Mouse (Mus musculus) liver, postnatal 0 days (tissue): ENCODE measurements around the gene Poc1a. TPM values are rescaled to one million over a fixed set of nuclear protein-coding genes. Genes with fewer than 3 reads are reported as not detected.

ENCODE experiments used
- ATAC-seq: fragments of 200-750 bp; cut with Nextera tagmentation; 2 replicates; pipeline ENCODE4 v1.8.0; 2017; ENCODE audit warnings: mild to moderate bottlenecking, moderate library complexity
- DNase-seq: peaks from one replicate; pipeline ENCODE4 v3.0.0-alpha.2; 2016
- H3K27ac ChIP-seq: fragments of 300-500 bp; sonication (generic); 2 replicates; pipeline ENCODE4 v1.5.1; 2014; ENCODE audit warnings: antibody characterized with exemption, moderate library complexity, mild to moderate bottlenecking, low read depth
- H3K27me3 ChIP-seq: fragments of 300-500 bp; sonication (generic); 2 replicates; pipeline ENCODE4 v1.6.1; 2014; ENCODE audit warnings: low read length, control low read depth, mixed read lengths; ENCODE audit not compliant: insufficient read depth
- H3K36me3 ChIP-seq: fragments of 300-500 bp; sonication (generic); replicated peaks from 2 replicates; pipeline ENCODE4 v1.6.1; 2014; ENCODE audit warnings: mild to moderate bottlenecking, control low read depth, low read length, moderate library complexity, mixed read lengths; ENCODE audit not compliant: insufficient read depth
- H3K4me1 ChIP-seq: fragments of 300-500 bp; sonication (generic); 2 replicates; pipeline ENCODE4 v1.6.1; 2014; ENCODE audit warnings: antibody characterized with exemption, mild to moderate bottlenecking, control low read depth; ENCODE audit not compliant: insufficient read depth
- H3K4me2 ChIP-seq: fragments of 300-500 bp; sonication (generic); 2 replicates; pipeline ENCODE4 v1.6.1; 2014; ENCODE audit warnings: low read depth, mild to moderate bottlenecking, low read length, moderate library complexity, mixed read lengths
- H3K4me3 ChIP-seq: fragments of 300-500 bp; sonication (generic); 2 replicates; pipeline ENCODE4 v1.5.1; 2014; ENCODE audit warnings: low read depth, low read length
- H3K9ac ChIP-seq: fragments of 300-500 bp; sonication (generic); replicated peaks from 2 replicates; pipeline ENCODE4 v1.6.1; 2014; ENCODE audit warnings: mild to moderate bottlenecking, moderate library complexity
- H3K9me3 ChIP-seq: fragments of 300-500 bp; sonication (generic); 2 replicates; pipeline ENCODE4 v1.6.1; 2016; ENCODE audit warnings: mild to moderate bottlenecking, control low read depth, low read length, mixed read lengths
- CTCF ChIP-seq: sonication (generic); IDR thresholded peaks from 2 replicates; pipeline ENCODE4 v1.5.1; 2016; ENCODE audit warnings: antibody characterized with exemption, low read depth
- EP300 ChIP-seq: IDR thresholded peaks from 2 replicates; pipeline ENCODE4 v1.6.1; 2016; ENCODE audit warnings: antibody characterized with exemption, low read depth, mild to moderate bottlenecking
- WGBS: fragments of 180-500 bp; shearing (Covaris S2); extraction: QIAGEN DNeasy Blood & Tissue Kit; methylation state at CpG from one replicate; pipeline ENCODE4 v1.1.7; 2014; ENCODE audit not compliant: insufficient replicate concordance; 5-methylcytosine and 5-hydroxymethylcytosine counted together
- polyA plus RNA-seq: library from polyadenylated mRNA; unstranded; fragments of >200 nt; fragmentation: Nextera tagmentation; extraction: Ambion mirVana; gene quantifications from 2 replicates; pipeline ENCODE4 v1.2.1, GENCODE M21; 2015

The Poc1a gene
- polyA plus RNA-seq, 1 experiment from 2014 or later: 14.5 TPM

GRCm38 (mm10) chr9:106332746-106333145 is 51.9 kb downstream of the Poc1a start:
- DNase-seq: no peak
- H3K4me1 ChIP-seq: no peaks in the 10 kb centered on the region
- H3K27ac ChIP-seq: no peak overlapping the region
- H3K4me3 ChIP-seq: no peak overlapping the region
- no peak overlapping the region for H3K4me2 ChIP-seq
- TF ChIP-seq CTCF (no peak), EP300 (no peak)
- H3K9me3 ChIP-seq: no peaks in the 10 kb centered on the region
- H3K27me3 ChIP-seq: no peaks in the 10 kb centered on the region
- WGBS: 44% methylated on average over 3 of the region's 3 CpGs
- ATAC-seq: no peak
- H3K36me3 ChIP-seq: no peaks in the 10 kb centered on the region
- H3K9ac ChIP-seq: no peak overlapping the region

- WGBS: 87% methylated on average over 9 of the region's 9 CpGs
- Histone ChIP-seq H3K9me3 (no peaks in the 10 kb centered on the region), H3K9ac (no peak overlapping the region), H3K36me3 (no peaks in the 10 kb centered on the region), H3K4me2 (no peak overlapping the region), H3K4me1 (no peaks in the 10 kb centered on the region), H3K27me3 (no peaks in the 10 kb centered on the region), H3K27ac (no peak overlapping the region), H3K4me3 (no peak overlapping the region)
- no peak for ATAC-seq
- no peak for DNase-seq
- TF ChIP-seq CTCF: no peak
- no peak for TF ChIP-seq EP300
Observed at GRCm38 (mm10) chr9:106337620-106338019, 56.8 kb downstream of the Poc1a start.

GRCm38 (mm10) chr9:106338462-106339172 is 57.8 kb downstream of the Poc1a start:
- Histone ChIP-seq H3K4me1 (no peaks in the 10 kb centered on the region), H3K4me3 (no peak overlapping the region), H3K36me3 (no peaks in the 10 kb centered on the region), H3K27me3 (no peaks in the 10 kb centered on the region), H3K9ac (no peak overlapping the region), H3K27ac (no peak overlapping the region), H3K4me2 (no peak overlapping the region), H3K9me3 (no peaks in the 10 kb centered on the region)
- DNase-seq (no peak), ATAC-seq (no peak)
- 72% methylated on average over 10 of the region's 10 CpGs for WGBS
- TF ChIP-seq EP300 (no peak), CTCF (no peak)

GRCm38 (mm10) chr9:106339173-106339558 is 58.3 kb downstream of the Poc1a start:
- no peak for TF ChIP-seq EP300
- no peak for TF ChIP-seq CTCF
- Histone ChIP-seq H3K27ac (no peak overlapping the region), H3K36me3 (no peaks in the 10 kb centered on the region), H3K4me3 (no peak overlapping the region), H3K9ac (no peak overlapping the region), H3K9me3 (no peaks in the 10 kb centered on the region), H3K4me2 (no peak overlapping the region), H3K27me3 (no peaks in the 10 kb centered on the region), H3K4me1 (no peaks in the 10 kb centered on the region)
- DNase-seq (no peak), ATAC-seq (no peak)
- WGBS: 90% methylated on average over 6 of the region's 6 CpGs

- H3K36me3 ChIP-seq: no peaks in the 10 kb centered on the region
- H3K27me3 ChIP-seq: no peaks in the 10 kb centered on the region
- H3K4me1 ChIP-seq: no peaks in the 10 kb centered on the region
- WGBS: 78% methylated on average over 4 of the region's 4 CpGs
- no peak overlapping the region for H3K4me3 ChIP-seq
- DNase-seq: no peak
- no peaks in the 10 kb centered on the region for H3K9me3 ChIP-seq
- H3K4me2 ChIP-seq: no peak overlapping the region
- ATAC-seq: no peak
- no peak overlapping the region for H3K9ac ChIP-seq
- TF ChIP-seq EP300 (no peak), CTCF (no peak)
- no peak overlapping the region for H3K27ac ChIP-seq
Observed at GRCm38 (mm10) chr9:106339730-106340129, 58.9 kb downstream of the Poc1a start.

GRCm38 (mm10) chr9:106340501-106341312 is 59.8 kb downstream of the Poc1a start:
- no peak for DNase-seq
- WGBS: 70% methylated on average over 13 of the region's 13 CpGs
- ATAC-seq: no peak
- no peak overlapping the region for H3K27ac ChIP-seq
- H3K9me3 ChIP-seq: no peaks in the 10 kb centered on the region
- H3K9ac ChIP-seq: no peak overlapping the region
- no peaks in the 10 kb centered on the region for H3K27me3 ChIP-seq
- H3K4me3 ChIP-seq: no peak overlapping the region
- H3K4me1 ChIP-seq: no peaks in the 10 kb centered on the region
- H3K36me3 ChIP-seq: no peaks in the 10 kb centered on the region
- TF ChIP-seq EP300 (no peak), CTCF (no peak)
- H3K4me2 ChIP-seq: no peak overlapping the region
